Mouse (Mus musculus) C3H10T1/2 (cell line): ENCODE data around the gene Gm7102. TPM values are rescaled to one million over a fixed set of nuclear protein-coding genes. Genes with fewer than 3 reads are reported as not detected.

ENCODE experiments used
- polyA plus RNA-seq, 2 experiments: library from polyadenylated mRNA; unstranded; fragments of >200 nt; fragmentation: generic; extraction: Trizol; gene quantifications; one replicate each; pipeline ENCODE4 v1.2.1; 2012; ENCODE audit warnings: missing spikeins in 2 of 2

The Gm7102 gene
- polyA plus RNA-seq: not detected

DNA sequence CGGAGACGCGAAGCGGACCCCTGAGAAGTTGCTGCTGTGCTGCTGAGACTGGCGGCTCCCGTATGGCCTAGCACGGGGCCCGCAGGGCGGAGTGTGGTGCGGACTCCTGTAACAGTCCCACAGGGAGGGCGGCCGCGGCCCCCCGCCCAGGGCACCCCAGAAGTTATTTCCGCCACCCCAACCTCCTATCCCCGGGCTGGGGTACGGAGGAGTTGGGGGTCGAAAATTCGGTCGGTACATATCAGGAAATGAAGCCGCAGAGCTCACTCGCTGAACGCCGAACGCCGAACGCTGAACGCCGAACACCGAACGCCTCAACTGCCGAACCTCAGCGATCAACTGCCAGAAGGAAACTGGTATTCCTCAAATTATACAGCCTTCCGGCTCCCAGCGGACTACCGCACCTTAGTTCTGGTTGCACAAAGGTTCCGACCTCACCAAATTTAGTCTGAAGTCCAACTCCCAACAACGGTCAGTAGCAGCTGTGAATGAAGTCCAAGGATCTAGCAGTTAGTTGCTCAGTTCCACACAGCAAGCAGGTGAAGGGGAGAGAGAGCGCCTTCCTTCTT is at the start of gene Gm7102:
TSS of gene Gm7102 (minus strand) at position 554 of the 569 bp plus-strand sequence.

DNA sequence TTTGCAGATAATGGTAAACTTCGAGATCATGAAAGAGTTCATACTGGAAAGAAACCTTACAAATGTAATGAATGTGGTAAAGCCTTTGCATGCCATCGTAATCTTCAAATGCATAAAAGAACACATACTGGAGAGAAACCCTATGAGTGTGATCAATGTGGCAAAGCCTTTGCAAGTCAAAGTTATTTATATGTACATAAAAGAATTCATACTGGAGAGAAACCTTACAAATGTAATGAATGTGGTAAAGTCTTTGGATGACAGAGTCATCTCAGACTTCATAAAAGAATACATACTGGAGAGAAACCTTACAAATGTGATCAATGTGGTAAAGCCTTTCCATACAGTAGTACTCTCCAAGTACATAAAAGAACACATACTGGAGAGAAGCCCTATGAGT is 7.5 kb upstream of the Gm7102 start, which contains the start of gene Gm6020:
TSS of gene Gm6020 (plus strand) at position 301 of the 400 bp plus-strand sequence.

DNA sequence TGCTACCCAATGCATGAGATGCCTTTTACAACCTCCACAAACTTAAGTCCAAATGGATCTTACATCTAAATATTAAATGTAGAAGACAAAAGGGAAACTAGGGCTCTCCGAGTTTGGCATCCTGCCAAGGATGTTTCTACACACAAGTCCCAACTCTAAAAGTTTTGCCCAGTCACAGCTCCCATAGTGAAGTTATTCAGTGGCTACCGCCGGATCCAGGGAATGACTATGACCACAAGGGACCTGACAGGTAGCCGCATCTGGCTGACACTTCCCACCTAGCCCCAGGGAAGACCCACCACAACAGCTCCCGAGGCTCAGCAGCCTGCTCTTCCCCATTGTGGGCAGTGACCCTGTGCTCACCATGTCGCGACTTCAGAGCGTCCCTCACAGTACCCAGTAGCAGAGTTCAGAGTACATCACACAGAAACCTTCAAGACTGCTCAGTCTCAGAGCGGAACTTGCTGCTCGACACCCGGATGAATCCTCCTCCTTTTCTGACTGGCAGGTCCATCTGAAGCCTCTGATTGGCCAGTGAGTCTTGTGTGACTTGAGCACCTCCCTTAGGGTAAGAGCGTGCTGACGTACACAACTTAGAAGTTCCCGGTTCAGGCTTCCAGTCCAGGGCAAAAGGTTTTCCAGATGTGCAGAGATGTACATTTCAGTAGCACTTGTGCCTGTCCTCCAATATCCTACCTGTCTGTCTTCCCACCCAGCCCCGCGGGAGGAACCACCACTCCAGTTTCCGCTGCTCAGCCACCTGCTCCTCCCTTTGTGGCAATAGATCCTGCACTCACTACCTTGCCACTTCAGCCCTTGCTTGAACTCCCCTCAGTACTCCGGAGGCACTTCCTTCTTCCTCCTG is 35.5 kb downstream of the Gm7102 start, which contains the start of gene Zfp950:
TSS of gene Zfp950 (minus strand) at position 499 of the 865 bp plus-strand sequence.

Other genes with a start within 250 kb of the Gm7102 start
- gene Zfp950, start 35.5 kb downstream of the Gm7102 start, polyA plus RNA-seq: 1 to 10 TPM in 1 of 2 experiments, under 1 TPM in 1; 0.47 to 4.9 TPM
- gene Gm6020, start 7.6 kb upstream of the Gm7102 start, polyA plus RNA-seq: not detected
- gene Csf2ra, start 52.1 kb upstream of the Gm7102 start, polyA plus RNA-seq: not detected
- gene Gm21060, start 120.8 kb upstream of the Gm7102 start, polyA plus RNA-seq: not detected